Mouse (Mus musculus) neutrophil, adult 59 days (primary cell): ENCODE measurements around the gene Ptpn1. TPM values are rescaled to one million over a fixed set of nuclear protein-coding genes. Genes with fewer than 3 reads are reported as not detected.

Experiments used
- total RNA-seq, 2 experiments: library from RNA; stranded (reverse); gene quantifications; 1 replicate in 1 of 2; 2 replicates in 1 of 2; pipeline ENCODE4 v1.2.4; 2023

Gene Ptpn1
- 100 to 1,000 TPM; 167 to 183 TPM for total RNA-seq

DNA sequence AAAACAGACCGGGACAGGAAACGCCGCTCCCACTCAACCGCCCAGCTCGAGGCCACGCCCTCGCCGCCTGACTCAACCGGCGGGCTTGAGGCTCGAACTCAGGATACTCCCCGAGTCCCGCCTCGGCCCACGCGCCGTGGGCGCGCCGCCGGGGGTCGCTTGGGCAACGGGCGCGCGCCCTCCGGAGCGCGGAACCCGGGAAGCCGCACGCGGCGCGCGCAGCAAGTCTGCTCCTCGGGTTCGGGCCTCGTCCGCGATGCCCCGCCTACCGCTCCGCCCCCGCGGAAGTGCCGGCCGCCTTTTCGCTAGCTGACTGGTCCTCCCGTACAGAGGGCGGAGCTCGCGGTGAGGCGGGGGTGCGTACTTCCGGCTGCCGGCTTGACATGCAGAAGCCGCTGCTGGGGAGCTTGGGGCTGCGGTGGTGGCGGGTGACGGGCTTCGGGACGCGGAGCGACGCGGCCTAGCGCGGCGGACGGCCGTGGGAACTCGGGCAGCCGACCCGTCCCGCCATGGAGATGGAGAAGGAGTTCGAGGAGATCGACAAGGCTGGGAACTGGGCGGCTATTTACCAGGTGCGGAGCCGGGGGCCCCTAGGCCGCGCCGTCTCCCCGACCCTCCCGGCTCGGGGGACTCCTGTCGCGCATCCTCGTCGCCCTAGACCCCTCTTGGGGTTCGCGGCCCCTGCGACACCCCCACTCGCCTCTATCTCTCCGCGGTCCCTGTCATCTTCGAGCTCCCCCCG is at the start of gene Ptpn1:
Gene Ptpn1, plus strand, starts transcription at position 73 of the 742 bp plus-strand sequence.

DNA sequence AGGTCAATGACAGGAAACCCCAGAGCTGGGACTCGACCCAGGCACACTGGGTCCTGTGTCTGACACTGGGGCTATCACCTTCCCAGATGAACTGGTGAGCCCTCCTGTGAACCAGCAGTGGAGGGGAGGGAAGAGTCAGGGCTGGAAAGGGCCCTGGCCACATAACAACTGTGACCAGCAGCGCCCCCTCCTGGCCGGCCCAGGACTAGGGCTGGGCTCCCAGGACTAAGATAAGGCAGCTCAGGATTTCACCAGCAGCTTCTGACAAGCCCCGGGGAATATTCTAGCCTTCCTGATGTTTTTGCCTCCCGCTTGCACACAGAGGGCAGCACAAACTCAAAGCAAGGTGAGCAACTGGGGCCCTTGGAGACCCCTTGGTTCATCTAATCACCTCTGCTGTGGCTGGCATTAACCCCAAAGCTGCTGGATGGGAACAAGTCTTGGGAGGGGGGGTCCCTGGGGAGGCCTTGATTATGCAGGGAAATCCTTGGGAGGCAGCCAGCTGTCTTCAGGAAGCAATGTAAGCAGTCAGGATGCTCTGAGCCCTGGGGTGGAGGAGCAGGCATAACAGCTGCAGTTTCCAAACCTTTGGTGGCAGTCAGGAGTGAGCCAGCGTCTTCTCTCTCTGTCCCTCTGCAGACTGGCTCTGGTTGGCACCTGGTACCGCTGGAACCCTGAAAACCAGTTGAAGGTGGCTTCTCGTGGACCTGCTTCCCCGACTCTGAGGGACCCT is 78.2 kb downstream of the Ptpn1 start, which contains the start of gene Ripor3:
Gene Ripor3, minus strand, starts transcription at position 683 of the 733 bp plus-strand sequence.

Other genes starting within 250 kb of the Ptpn1 start
- gene Cebpb, start 243.1 kb upstream of the Ptpn1 start, total RNA-seq, result 100 to 1,000 TPM; 478 to 480 TPM
- gene Tmem189, start 242.2 kb upstream of the Ptpn1 start, total RNA-seq, result 100 to 1,000 TPM; 145 to 197 TPM
- under 1 TPM in 1 of 2 experiments, not detected in 1; 0.55 TPM for gene Ripor3, start 78.6 kb downstream of the Ptpn1 start, total RNA-seq
- under 1 TPM in 1 of 2 experiments, not detected in 1; 0.11 TPM for gene Pard6b, start 148.9 kb downstream of the Ptpn1 start, total RNA-seq